Mouse (Mus musculus) E14TG2a.4 (cell line): ENCODE measurements at regions not wholly inside any gene's neighbourhood (a gene's known extent, or its start where the extent isn't known, plus 50 kb on each side); places are given as distances from the start of the nearest gene placed in this dataset.

Source experiments
- H3K27me3 ChIP-seq: 2 replicates; pipeline ENCODE4 v1.6.1; 2014; ENCODE audit warnings: low read length, control low read depth; ENCODE audit not compliant: insufficient read depth
- H3K36me3 ChIP-seq: 2 replicates; pipeline ENCODE4 v1.6.1; 2014; ENCODE audit warnings: low read length, control low read depth; ENCODE audit not compliant: insufficient read depth
- H3K4me1 ChIP-seq: replicated peaks from 2 replicates; pipeline ENCODE4 v1.6.1; 2014; ENCODE audit warnings: low read depth, low read length, control low read depth
- H3K4me3 ChIP-seq: replicated peaks from 2 replicates; pipeline ENCODE4 v1.5.1; 2014; ENCODE audit warnings: mild to moderate bottlenecking, low read length
- H3K9me3 ChIP-seq: 2 replicates; pipeline ENCODE4 v1.6.1; 2014; ENCODE audit warnings: low read length, control low read depth
- CTCF ChIP-seq: conservative IDR thresholded peaks from 2 replicates; pipeline ENCODE4 v1.5.1; 2014; ENCODE audit warnings: low read length
- NANOG ChIP-seq: IDR thresholded peaks from 2 replicates; pipeline ENCODE4 v1.6.1; 2014; ENCODE audit warnings: borderline replicate concordance, low read length, mixed read lengths
- POU5F1 ChIP-seq: IDR thresholded peaks from 2 replicates; pipeline ENCODE4 v1.6.1; 2014; ENCODE audit warnings: low read length, borderline replicate concordance

- TF ChIP-seq CTCF (no peak), NANOG (no peak), POU5F1 (no peak)
These were observed 111.0 kb downstream of the Zfp36l1 start for GRCm38 (mm10) chr12:80001794-80002193.

GRCm38 (mm10) chr12:79999868-80000370, 112.9 kb downstream of the Zfp36l1 start:
- peaks cover 37% of the 10 kb centered on the region for H3K27me3 ChIP-seq
- no peaks in the 10 kb centered on the region for H3K36me3 ChIP-seq
- TF ChIP-seq NANOG (no peak), CTCF (no peak), POU5F1 (no peak)
- no peak overlapping the region for H3K4me3 ChIP-seq
- no peaks in the 10 kb centered on the region for H3K9me3 ChIP-seq
- H3K4me1 ChIP-seq: peaks cover 40% of the 10 kb centered on the region

More at GRCm38 (mm10) chr12:80001794-80002193, 111.0 kb downstream of the Zfp36l1 start:
- Histone ChIP-seq H3K4me3 (no peak overlapping the region; the same call in 1 of the 2 replicates), H3K27me3 (peaks cover 49% of the 10 kb centered on the region), H3K36me3 (no peaks in the 10 kb centered on the region), H3K4me1 (peaks cover 26% of the 10 kb centered on the region), H3K9me3 (no peaks in the 10 kb centered on the region)

DNA sequence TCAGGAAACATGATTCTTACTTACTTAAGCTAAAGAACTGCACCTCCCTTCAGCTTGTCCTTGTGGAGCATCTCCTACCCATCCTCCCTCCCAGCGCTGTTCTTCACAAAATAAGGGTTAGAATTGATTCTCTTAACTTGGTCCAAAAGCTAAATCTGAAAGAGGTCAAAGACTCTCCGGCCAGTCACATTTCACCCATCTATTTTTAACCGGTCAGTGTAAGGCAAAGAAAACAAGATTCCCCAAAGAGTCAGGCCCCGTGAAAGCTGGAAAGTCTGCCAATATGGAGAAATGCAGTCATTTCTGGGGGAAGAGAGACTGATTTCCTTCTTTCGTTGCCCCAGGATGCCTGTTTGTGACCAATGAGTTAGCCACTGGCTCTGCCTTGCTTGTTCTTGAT, 114.0 kb downstream of the Zfp36l1 start:
- H3K9me3 ChIP-seq: no peaks in the 10 kb centered on the region
- no peak for TF ChIP-seq POU5F1
- no peak for TF ChIP-seq CTCF
- no peak for TF ChIP-seq NANOG
- H3K4me1 ChIP-seq: peaks cover 51% of the 10 kb centered on the region
- no peak overlapping the region for H3K4me3 ChIP-seq
- H3K36me3 ChIP-seq: no peaks in the 10 kb centered on the region
- peaks cover 26% of the 10 kb centered on the region for H3K27me3 ChIP-seq

GRCm38 (mm10) chr12:79998339-79998738, 114.5 kb downstream of the Zfp36l1 start:
- no peak for TF ChIP-seq NANOG
- TF ChIP-seq POU5F1: no peak
- TF ChIP-seq CTCF: no peak
- H3K9me3 ChIP-seq: no peaks in the 10 kb centered on the region
- H3K4me3 ChIP-seq: no peak overlapping the region
- H3K27me3 ChIP-seq: peaks cover 26% of the 10 kb centered on the region
- peaks cover 52% of the 10 kb centered on the region for H3K4me1 ChIP-seq
- H3K36me3 ChIP-seq: no peaks in the 10 kb centered on the region

- no peak overlapping the region for H3K4me3 ChIP-seq
- peaks cover 26% of the 10 kb centered on the region for H3K27me3 ChIP-seq
- no peaks in the 10 kb centered on the region for H3K36me3 ChIP-seq
- H3K4me1 ChIP-seq: peaks cover 44% of the 10 kb centered on the region
- H3K9me3 ChIP-seq: peaks cover 5% of the 10 kb centered on the region; the same call in 1 of the 2 replicates
- no peak for TF ChIP-seq CTCF
- TF ChIP-seq POU5F1: no peak
- no peak for TF ChIP-seq NANOG
These were observed 115.6 kb downstream of the Zfp36l1 start for GRCm38 (mm10) chr12:79997201-79997600.

GRCm38 (mm10) chr12:79995521-79996094, 117.2 kb downstream of the Zfp36l1 start:
- peaks cover 33% of the 10 kb centered on the region for H3K4me1 ChIP-seq
- H3K27me3 ChIP-seq: peaks cover 40% of the 10 kb centered on the region
- H3K9me3 ChIP-seq: peaks cover 5% of the 10 kb centered on the region; the same call in 1 of the 2 replicates
- H3K36me3 ChIP-seq: no peaks in the 10 kb centered on the region
- H3K4me3 ChIP-seq: no peak overlapping the region
- TF ChIP-seq POU5F1: no peak
- TF ChIP-seq NANOG: no peak
- TF ChIP-seq CTCF: no peak

GRCm38 (mm10) chr12:79993821-79994571, 118.8 kb downstream of the Zfp36l1 start:
- TF ChIP-seq CTCF: no peak
- TF ChIP-seq NANOG: no peak
- TF ChIP-seq POU5F1: no peak
- Histone ChIP-seq H3K36me3 (no peaks in the 10 kb centered on the region), H3K4me1 (peaks cover 33% of the 10 kb centered on the region), H3K27me3 (peaks cover 48% of the 10 kb centered on the region), H3K9me3 (peaks cover 5% of the 10 kb centered on the region; the same call in 1 of the 2 replicates), H3K4me3 (no peak overlapping the region)

GRCm38 (mm10) chr12:79991279-79991678, 121.5 kb downstream of the Zfp36l1 start:
- TF ChIP-seq NANOG (no peak), POU5F1 (no peak), CTCF (no peak)
- peaks cover 56% of the 10 kb centered on the region for H3K27me3 ChIP-seq

GRCm38 (mm10) chr12:79990751-79991150, 122.1 kb downstream of the Zfp36l1 start:
- TF ChIP-seq NANOG (no peak), POU5F1 (no peak), CTCF (no peak)
- Histone ChIP-seq H3K36me3 (no peaks in the 10 kb centered on the region), H3K9me3 (peaks cover 5% of the 10 kb centered on the region; the same call in 1 of the 2 replicates), H3K27me3 (peaks cover 58% of the 10 kb centered on the region), H3K4me1 (peaks cover 27% of the 10 kb centered on the region), H3K4me3 (no peak overlapping the region)

More at GRCm38 (mm10) chr12:79991279-79991678, 121.5 kb downstream of the Zfp36l1 start:
- Histone ChIP-seq H3K4me3 (no peak overlapping the region), H3K4me1 (peaks cover 32% of the 10 kb centered on the region), H3K9me3 (peaks cover 5% of the 10 kb centered on the region; the same call in 1 of the 2 replicates), H3K36me3 (no peaks in the 10 kb centered on the region)
